In the genomic region with DNA sequence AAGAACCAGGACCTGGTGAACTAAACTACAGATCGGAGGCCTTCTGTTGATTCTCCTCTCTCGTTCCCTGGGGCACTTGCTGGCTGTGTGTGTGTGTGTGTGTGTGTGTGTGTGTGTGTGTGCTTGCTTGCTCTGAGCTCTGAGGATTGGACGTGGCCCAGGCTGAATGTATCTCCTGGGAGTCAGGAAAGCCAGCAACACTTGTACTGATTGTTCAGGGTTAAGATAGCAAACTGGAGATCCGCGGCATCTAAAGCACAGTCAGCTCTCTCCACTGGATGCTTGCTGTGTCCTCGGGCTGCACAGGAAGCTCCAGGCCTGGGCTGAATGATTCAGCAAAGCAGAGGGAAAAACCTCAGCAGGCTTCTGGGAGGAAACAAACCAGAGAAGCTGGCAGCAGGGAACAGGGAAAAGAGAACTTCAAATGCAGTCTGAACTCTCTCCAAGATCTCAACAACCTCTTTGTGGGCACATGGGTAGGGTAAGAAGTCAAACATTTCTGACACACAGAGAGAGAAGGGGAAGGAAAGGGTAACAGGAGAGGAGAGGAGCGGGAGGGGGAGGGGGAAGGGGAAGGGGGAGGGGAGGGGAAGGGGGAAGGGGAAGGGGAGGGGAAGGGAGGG, we compare ENCODE assay signal across 7 mouse cellular contexts. TPM values are rescaled to one million over a fixed set of nuclear protein-coding genes. Genes with fewer than 3 reads are reported as not detected.
A peak's percentile ranks its signal among the peaks of the same experiment; 100 is the strongest.
DNase-seq lines count a peak whose midpoint lies in the region; ATAC-seq and TF ChIP-seq lines count a peak whose summit lies in the region.

No protein-coding gene starts in this region.

- no peaks in the 10 kb centered on the region for H3K27me3 ChIP-seq in stomach, embryonic 14.5 days (ENCODE audit: control insufficient read depth, insufficient read depth, low read length)
- H3K27me3 ChIP-seq in stomach, postnatal 0 days (ENCODE audit: control insufficient read depth, insufficient read depth, low read length): no peaks in the 10 kb centered on the region
- no peaks in the 10 kb centered on the region for H3K27me3 ChIP-seq in heart, embryonic 11.5 days (ENCODE audit: control insufficient read depth, insufficient read depth, low read length)

- 0 out of 2 replicates have a peak, but pooled peaks have one; percentile 23 for ATAC-seq in stomach, embryonic 14.5 days (ENCODE audit: insufficient number of reproducible peaks, insufficient read depth, low FRiP score, low read depth)
- ATAC-seq in stomach, postnatal 0 days (ENCODE audit: low FRiP score, low TSS enrichment): no peak
- no peak for ATAC-seq in heart, embryonic 11.5 days (replicated peaks; ENCODE audit: insufficient number of reproducible peaks, low FRiP score, low TSS enrichment)

- no peak overlapping the region for H3K9ac ChIP-seq in stomach, embryonic 14.5 days (replicated peaks; ENCODE audit: low read depth, low read length)
- no peak overlapping the region for H3K9ac ChIP-seq in stomach, postnatal 0 days (ENCODE audit: low read length)
- no peak overlapping the region; the same call in 1 of the 2 replicates for H3K9ac ChIP-seq in heart, embryonic 11.5 days (ENCODE audit: low read depth, low read length)

- DNase-seq in stomach, postnatal 0 days (ENCODE audit: low spot score): no peak
- peak; percentile 35 to 51 for DNase-seq in cerebellum, postnatal 36 days
- peak; percentile 20 for DNase-seq in mesoderm, embryonic 11.5 days (ENCODE audit: low read depth, low spot score)
- no peak for DNase-seq in urinary bladder, postnatal 14 days (ENCODE audit: low spot score)
- no peak for DNase-seq in thymus, postnatal 10 days (ENCODE audit: low spot score in 2 of 2)

- no peak overlapping the region for H3K4me3 ChIP-seq in stomach, embryonic 14.5 days (ENCODE audit: low read depth, low read length)
- H3K4me3 ChIP-seq in stomach, postnatal 0 days (ENCODE audit: low read depth, low read length): no peak overlapping the region
- H3K4me3 ChIP-seq in heart, embryonic 11.5 days (ENCODE audit: low read depth, low read length): no peak overlapping the region

- no peaks in the 10 kb centered on the region for H3K9me3 ChIP-seq in stomach, embryonic 14.5 days (ENCODE audit: control insufficient read depth, low read depth, low read length)
- H3K9me3 ChIP-seq in stomach, postnatal 0 days (ENCODE audit: control insufficient read depth, low read length): no peaks in the 10 kb centered on the region
- no peaks in the 10 kb centered on the region for H3K9me3 ChIP-seq in heart, embryonic 11.5 days (replicated peaks; ENCODE audit: control insufficient read depth, low read length)

- no peak for TF ChIP-seq EP300 in stomach, postnatal 0 days (optimal IDR thresholded peaks at IDR 0.05)

- no peak overlapping the region for H3K4me2 ChIP-seq in stomach, embryonic 14.5 days (replicated peaks; ENCODE audit: low read depth, low read length)
- H3K4me2 ChIP-seq in stomach, postnatal 0 days (replicated peaks; ENCODE audit: low read depth): no peak overlapping the region
- no peak overlapping the region for H3K4me2 ChIP-seq in heart, embryonic 11.5 days

- WGBS in stomach, embryonic 14.5 days: 23% methylated on average over 6 of the region's 7 CpGs
- WGBS in stomach, postnatal 0 days: 24% methylated on average over 6 of the region's 7 CpGs
- WGBS in heart, embryonic 11.5 days (ENCODE audit: insufficient replicate concordance): 6% methylated on average over 6 of the region's 7 CpGs

- H3K27ac ChIP-seq in stomach, embryonic 14.5 days (ENCODE audit: low read length): no peak overlapping the region
- H3K27ac ChIP-seq in stomach, postnatal 0 days (replicated peaks): no peak overlapping the region
- H3K27ac ChIP-seq in heart, embryonic 11.5 days (ENCODE audit: low read depth, low read length): 0 out of 2 replicates have a peak overlapping the region, but pooled peaks have one; percentile 15

- H3K4me1 ChIP-seq in stomach, embryonic 14.5 days (ENCODE audit: control insufficient read depth, insufficient read depth, low read length): no peaks in the 10 kb centered on the region
- H3K4me1 ChIP-seq in stomach, postnatal 0 days (replicated peaks; ENCODE audit: control insufficient read depth, insufficient read depth): no peaks in the 10 kb centered on the region
- peaks cover 9% of the 10 kb centered on the region for H3K4me1 ChIP-seq in heart, embryonic 11.5 days (ENCODE audit: control insufficient read depth, insufficient read depth, low read length)

- H3K36me3 ChIP-seq in stomach, embryonic 14.5 days (ENCODE audit: control insufficient read depth, insufficient read depth, low read length): no peaks in the 10 kb centered on the region
- no peaks in the 10 kb centered on the region for H3K36me3 ChIP-seq in stomach, postnatal 0 days (ENCODE audit: control insufficient read depth, insufficient read depth, low read length)
- no peaks in the 10 kb centered on the region for H3K36me3 ChIP-seq in heart, embryonic 11.5 days (ENCODE audit: control insufficient read depth, insufficient read depth, low read length)

- no peak for TF ChIP-seq CTCF in stomach, postnatal 0 days (IDR thresholded peaks at IDR 0.05; ENCODE audit: low read depth)

RNA-seq across cellular contexts. Expression of a gene that starts 27.2 kb away (rescaled TPM):
- 0.09 TPM in 1 of 2 replicates, not detected in the other for polyA plus RNA-seq in stomach, embryonic 14.5 days (2014; fragmentation: Nextera tagmentation; extraction: Ambion mirVana)
- 0.06 TPM in 2 replicates for polyA plus RNA-seq in stomach, postnatal 0 days (2015; fragmentation: Nextera tagmentation; extraction: Ambion mirVana)
- 1.7 and 3.4 TPM in 2 replicates for polyA plus RNA-seq in heart, embryonic 11.5 days (2014; fragmentation: Nextera tagmentation; extraction: Ambion mirVana)

Comparison
In these comparisons a context has a peak if more than half of its experiments do, and no peak if none do; other contexts are left out.
1. DNase-seq: peak in cerebellum, postnatal 36 days (2 of 2) and mesoderm, embryonic 11.5 days (single experiment); none in stomach, postnatal 0 days (single experiment), urinary bladder, postnatal 14 days (single experiment) and thymus, postnatal 10 days (0 of 2).